Mouse (Mus musculus) adrenal gland, postnatal 4 days (tissue): Measurements from ENCODE around the gene Sirt1. TPM values are rescaled to one million over a fixed set of nuclear protein-coding genes. Genes with fewer than 3 reads are reported as not detected.
"Not testable (repeated sequence)": the region's sequence is repeated elsewhere in the genome, so short reads cannot be mapped to it uniquely, and the experiment has no call there.

Experiments
- DNase-seq, 2 experiments: peaks; one replicate each; pipeline ENCODE4 v3.0.0; 2021 to 2022; ENCODE audit warnings: low spot score in 2 of 2, mixed read lengths in 2 of 2
- total RNA-seq, 2 experiments: library from RNA; stranded (reverse); gene quantifications; 2 replicates each; pipeline ENCODE4 v1.2.3; 2021

The Sirt1 gene
- total RNA-seq, 2 experiments from 2014 or later: 20.4 to 23.6 TPM

GRCm38 (mm10) chr10:63396963-63397362, 15.5 kb upstream of the Sirt1 start:
- no peak for DNase-seq

GRCm38 (mm10) chr10:63388948-63389347, 7.4 kb upstream of the Sirt1 start:
- DNase-seq: no peak

DNA sequence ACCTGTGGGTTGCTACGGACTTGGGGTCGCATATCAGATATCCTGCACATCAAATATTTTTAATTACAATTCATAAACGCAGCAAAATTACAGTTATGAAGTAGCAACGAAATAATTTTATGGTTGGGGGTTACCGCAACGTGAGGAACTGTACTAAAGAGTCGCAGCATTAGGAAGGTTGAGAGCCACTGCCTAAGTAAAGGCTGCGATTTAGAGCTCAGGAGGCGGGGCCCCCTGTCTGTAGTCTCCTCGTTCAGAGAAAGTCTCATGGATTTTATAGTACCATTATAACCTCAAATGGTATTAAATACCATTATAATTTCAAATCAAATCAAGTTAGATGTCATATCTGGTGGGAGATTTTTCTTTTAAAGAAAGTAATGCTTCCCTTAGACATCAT, 5.5 kb upstream of the Sirt1 start:
- DNase-seq: no peak

- DNase-seq: peak; percentile 33 to 69
Observed at GRCm38 (mm10) chr10:63386444-63386843, 4.9 kb upstream of the Sirt1 start.

GRCm38 (mm10) chr10:63385897-63386296, 4.4 kb upstream of the Sirt1 start:
- DNase-seq: not testable (repeated sequence)

DNA sequence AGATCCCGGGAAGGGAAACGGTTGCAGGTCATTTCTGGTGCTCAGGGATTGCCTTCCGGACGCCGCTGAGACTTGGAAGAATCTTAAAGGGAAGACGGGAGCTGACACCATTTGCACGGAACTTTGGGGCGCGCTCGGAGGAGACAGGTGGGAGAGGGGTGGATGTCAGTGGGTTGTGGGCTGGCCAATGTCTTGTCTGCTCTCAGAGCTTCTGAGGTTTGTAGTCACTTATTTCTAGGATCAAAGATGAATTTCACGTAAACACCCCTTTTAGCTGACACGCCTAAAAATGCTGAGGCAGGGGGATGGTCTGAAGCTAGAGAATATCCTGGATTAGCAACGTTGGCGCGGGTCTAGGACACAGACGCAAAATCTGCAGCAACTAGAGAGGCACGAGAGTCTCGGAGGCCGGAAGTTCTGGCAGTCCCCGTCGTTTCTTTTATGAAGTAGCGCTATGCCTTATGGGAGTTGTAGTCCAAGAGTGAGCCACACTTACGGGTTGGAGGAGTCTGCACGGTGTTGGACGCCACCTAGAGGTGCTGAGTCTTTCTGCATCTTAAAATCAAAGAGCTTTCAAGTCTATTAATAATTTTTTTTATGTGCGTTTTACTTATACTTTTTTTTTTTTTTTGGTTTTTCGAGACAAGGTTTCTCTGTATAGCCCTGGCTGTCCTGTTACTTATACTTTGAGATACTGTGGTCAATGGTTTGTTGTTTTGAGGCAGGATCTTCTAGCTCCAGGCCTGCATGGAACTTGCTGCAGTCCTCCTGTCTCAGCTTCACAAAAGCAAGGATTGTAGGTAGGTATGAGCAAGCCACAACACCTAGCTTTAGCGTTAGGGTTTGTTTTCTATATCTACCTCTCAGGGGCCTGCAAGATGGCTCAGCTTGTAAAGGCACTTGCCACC, 1.1 kb upstream of the Sirt1 start, which contains the start of gene Dnajc12:
TSS of gene Dnajc12 (plus strand) at position 72 of the 908 bp plus-strand sequence.
- DNase-seq: peak in 1 of 2 experiments; percentile 63

- DNase-seq: no peak
Observed at GRCm38 (mm10) chr10:63378948-63379680, 2.4 kb downstream of the Sirt1 start.

DNA sequence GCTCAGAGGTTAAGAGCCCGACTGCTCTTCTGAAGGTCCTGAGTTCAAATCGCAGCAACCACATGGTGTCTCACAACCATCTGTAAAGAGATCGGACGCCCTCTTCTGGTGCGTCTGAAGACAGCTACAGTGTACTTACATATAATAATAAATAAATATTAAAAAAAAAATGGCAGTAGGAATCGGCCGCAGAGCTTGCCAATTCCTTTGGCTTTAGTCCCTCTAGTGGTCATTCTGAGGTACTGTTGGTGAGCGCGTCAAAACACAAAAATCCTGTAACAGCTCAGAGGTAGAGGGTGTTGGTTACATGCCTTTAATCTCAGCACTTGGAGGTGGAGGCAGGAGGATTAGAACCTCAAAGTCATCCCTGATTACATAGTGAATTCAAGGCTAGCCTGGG, 4.0 kb downstream of the Sirt1 start:
- peak in 1 of 2 experiments; percentile 12 for DNase-seq

DNA sequence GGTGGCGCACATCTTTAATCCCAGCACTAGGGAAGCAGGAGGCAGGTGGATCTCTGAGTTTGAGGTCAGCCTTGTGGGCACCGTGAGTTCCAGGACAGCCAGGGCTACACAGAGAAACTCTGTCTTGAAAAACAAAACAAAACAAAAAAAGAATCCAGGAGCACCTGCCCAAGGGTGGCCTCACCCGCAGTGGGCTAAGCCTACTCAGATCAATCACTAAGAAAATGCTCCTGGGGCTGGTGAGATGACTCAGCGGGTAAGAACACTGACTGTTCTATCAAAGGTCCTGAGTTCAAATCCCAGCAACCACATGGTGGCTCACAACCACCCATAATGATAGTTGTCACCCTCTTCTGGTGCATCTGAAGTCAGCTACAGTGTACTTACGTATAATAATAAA, 5.2 kb downstream of the Sirt1 start:
- no peak for DNase-seq

- no peak for DNase-seq
Observed at GRCm38 (mm10) chr10:63368041-63368440, 13.5 kb downstream of the Sirt1 start.

DNA sequence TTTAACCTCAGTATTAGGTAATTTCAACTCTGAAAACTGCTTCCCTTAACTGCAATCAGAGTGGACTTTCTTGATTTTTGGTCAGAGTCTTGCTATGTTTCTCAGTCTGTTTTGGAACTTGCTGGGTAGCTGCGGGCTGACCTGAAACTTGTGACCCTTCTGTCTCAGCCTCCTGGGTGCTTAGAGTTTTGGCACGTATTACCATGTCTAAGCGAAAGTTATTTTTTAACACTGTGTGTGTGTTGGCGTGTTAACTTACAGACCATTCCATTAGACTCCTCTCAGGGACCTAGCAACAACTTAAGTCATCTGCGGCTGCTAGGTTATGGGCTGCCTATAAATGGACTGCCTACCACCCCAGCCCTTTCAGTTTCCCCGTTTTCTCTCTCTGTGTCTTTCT, 14.1 kb downstream of the Sirt1 start:
- DNase-seq: no peak

GRCm38 (mm10) chr10:63365918-63366455, 15.5 kb downstream of the Sirt1 start:
- DNase-seq: no peak

DNA sequence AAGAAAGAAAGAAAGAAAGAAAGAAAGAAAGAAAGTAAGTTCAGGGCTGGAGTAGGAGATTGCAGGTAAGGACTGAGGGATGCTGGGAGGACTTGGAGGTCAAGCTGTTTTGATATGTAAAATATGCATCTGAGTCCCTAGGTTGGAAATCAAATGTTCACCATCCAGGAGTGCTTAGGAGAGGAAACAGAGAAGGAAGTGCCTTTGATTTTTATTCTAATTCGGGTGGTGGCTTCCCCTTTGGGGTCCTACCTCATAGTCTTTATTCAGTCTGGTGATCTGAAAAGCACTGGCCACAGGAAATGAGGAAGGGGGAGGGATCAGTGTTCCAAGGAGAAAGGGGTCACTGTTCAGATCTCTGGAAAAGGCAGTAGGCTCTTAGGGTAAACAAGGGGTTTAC, 21.0 kb downstream of the Sirt1 start:
- no peak for DNase-seq

DNA sequence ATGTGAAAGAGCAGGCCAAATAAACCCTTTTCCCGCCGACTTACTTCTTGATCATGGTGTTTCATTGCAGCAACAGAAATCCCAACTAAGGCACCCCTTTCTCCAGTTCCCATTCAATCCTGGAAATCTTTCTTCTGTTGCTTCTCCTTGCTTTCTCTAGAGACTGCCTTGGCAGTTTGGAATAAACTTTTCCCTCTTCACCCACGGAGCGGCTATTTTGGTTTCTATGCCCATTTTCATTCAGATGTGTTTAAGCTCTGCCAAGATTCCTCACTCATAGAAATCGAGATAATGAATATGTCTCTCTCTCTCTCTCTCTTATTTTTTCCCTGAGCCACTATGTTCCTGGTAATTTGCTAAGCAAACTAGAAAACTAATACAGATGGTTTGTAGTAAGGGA, 29.4 kb downstream of the Sirt1 start:
- no peak for DNase-seq

- not testable (repeated sequence) for DNase-seq
Observed at GRCm38 (mm10) chr10:63351099-63351498, 30.4 kb downstream of the Sirt1 start.

- DNase-seq: no peak
Observed at GRCm38 (mm10) chr10:63350666-63351065, 30.8 kb downstream of the Sirt1 start.

DNA sequence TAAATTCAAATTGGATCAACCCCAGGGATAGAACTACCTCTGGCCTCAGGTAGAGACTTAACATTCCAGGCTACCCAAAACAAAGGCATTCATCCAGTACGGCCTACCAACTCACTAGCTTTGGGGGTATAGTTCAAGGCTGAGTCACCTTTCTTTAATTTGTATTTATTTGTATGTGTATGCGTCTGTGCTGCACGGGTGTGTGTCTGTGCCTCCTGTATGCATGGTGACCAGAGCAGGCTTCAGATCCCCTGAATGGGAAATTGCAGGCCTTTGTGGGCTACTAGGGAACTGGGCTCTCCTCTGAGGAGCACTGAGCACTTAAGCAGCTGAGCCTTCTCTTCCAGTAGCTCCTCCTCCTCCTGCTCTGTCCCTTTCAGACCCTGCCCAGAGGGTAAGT, 33.2 kb downstream of the Sirt1 start:
- DNase-seq: no peak

DNA sequence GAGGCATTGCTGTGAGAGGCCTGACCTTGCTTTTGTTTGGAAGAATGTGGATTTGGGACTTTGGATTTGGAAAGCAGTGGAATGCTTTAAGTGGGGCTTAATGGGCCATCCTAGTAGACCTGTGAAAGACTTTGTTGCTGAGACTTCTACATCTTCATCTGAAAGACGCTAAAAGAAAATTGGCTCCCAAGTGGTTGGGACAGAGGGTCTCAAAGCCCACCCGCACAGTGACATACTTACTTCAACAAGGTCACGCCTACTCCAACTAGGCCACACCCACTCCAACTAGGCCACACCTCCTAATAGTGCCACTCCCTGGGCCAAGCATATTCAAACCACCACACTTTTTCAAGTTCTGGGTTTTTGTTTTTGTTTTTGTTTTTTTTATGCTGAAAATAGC, 36.8 kb downstream of the Sirt1 start:
- DNase-seq: no peak

DNA sequence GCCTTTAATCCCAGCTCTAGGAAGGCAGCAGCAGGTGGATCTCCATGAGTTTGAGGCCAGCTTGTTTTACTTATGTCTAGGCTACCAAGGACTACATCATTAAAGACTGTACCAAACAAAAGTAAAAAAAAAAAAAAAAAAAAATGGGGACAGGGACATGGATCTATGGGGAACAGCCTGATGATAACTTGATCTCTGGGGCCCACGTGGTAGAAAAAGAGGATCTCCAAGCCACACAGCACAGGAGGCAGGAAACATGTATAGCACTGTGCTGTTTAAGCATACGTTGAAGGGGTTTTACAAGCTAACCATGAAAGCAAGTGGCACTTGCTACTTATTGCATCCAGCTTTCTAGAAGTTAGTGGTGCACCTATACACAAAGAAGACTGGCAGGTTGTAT, 40.2 kb downstream of the Sirt1 start:
- DNase-seq: no peak

DNA sequence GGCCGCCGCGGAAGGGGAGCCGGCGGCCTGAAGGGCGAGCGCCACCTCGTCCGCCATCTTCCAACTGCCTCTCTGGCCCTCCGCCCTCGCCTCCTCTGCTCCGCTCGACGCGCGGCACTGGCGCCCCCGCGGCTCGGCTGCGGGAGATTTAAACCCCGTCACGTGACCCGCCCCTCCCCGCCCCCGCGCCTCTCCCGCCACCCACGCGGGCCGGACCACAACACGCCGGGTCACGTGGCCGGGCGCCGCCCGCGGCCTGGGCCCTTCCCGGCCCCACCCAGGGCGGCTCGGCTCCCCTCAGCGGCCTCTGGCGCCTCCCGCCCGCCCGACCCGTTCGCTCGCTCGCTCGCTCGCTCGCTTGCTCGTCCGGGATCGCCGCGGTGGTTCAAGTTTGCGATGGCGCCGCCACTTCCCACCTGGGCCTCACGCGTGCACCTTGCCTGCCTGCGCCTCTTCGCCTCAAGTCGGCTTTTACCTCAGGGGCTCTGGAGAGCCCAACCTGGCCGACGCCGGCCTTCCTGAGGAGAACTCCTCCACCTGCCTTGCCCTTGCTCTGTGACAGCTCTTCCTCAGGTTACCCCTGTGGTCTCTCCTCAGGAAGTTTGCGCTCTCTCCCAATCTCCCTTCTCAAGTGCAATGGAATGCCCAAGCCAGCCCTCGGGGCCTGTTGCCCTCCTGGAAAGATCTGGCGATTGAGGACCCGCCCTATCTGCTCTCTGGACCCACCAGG, 42.4 kb downstream of the Sirt1 start:
- peak; percentile 85 to 88 for DNase-seq
